Mouse (Mus musculus): Measurements from ENCODE around the gene Ampd3. TPM values are rescaled to one million over a fixed set of nuclear protein-coding genes. Genes with fewer than 3 reads are reported as not detected.

The Ampd3 gene
- polyA plus RNA-seq, 1 experiment from 2014 or later = 1.2 TPM

DNA sequence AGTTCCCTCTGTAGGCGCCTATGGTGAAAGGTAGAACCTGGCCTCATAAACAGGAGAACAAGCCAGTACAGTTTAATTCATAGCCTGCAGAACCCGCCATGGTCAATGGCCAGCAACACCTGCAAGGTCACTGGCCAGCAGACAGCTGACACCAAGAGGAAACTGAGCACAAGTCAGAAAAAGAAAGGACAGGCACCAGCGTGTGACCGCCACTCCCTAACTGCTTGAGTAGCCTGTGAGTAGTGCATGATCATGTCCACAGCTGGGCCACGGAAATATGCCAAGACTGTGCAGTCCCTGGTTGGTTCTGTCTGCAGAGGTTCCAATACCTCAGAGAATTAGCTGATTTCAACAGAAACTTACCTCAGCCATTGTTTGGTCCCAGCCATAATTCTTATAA is 26.0 kb upstream of the Ampd3 start:
- ATAC-seq (ENCODE audit: low FRiP score) = no peak
- Histone ChIP-seq H3K36me3 (replicated peaks) (no peaks in the 10 kb centered on the region), H3K4me1 (peaks cover 16% of the 10 kb centered on the region), H3K27me3 (no peaks in the 10 kb centered on the region), H3K4me3 (replicated peaks) (no peak overlapping the region), H3K4me2 (no peak overlapping the region), H3K27ac (no peak overlapping the region), H3K9me3 (no peaks in the 10 kb centered on the region), H3K9ac (no peak overlapping the region)
- WGBS = 96% methylated on average over 5 of the region's 5 CpGs

- no peak overlapping the region for H3K27ac ChIP-seq
- no peak overlapping the region for H3K4me3 ChIP-seq (replicated peaks)
- peaks cover 2% of the 10 kb centered on the region; the same call in 1 of the 2 replicates for H3K4me1 ChIP-seq
- no peaks in the 10 kb centered on the region for H3K27me3 ChIP-seq
- no peak overlapping the region for H3K9ac ChIP-seq
- whole genome bisulfite sequencing = 75% methylated on average over 5 of the region's 5 CpGs
- no peak overlapping the region for H3K4me2 ChIP-seq
- H3K36me3 ChIP-seq (replicated peaks) = no peaks in the 10 kb centered on the region
- H3K9me3 ChIP-seq = no peaks in the 10 kb centered on the region
- no peak for ATAC-seq (ENCODE audit: low FRiP score)
Observed at GRCm38 (mm10) chr7:110746087-110746562, 21.9 kb upstream of the Ampd3 start.

GRCm38 (mm10) chr7:110746809-110747208 is 21.2 kb upstream of the Ampd3 start:
- H3K27ac ChIP-seq = no peak overlapping the region
- H3K9me3 ChIP-seq = no peaks in the 10 kb centered on the region
- H3K4me3 ChIP-seq (replicated peaks) = no peak overlapping the region
- H3K27me3 ChIP-seq = no peaks in the 10 kb centered on the region
- no peak overlapping the region for H3K4me2 ChIP-seq
- ATAC-seq (ENCODE audit: low FRiP score) = no peak
- H3K9ac ChIP-seq = no peak overlapping the region
- H3K4me1 ChIP-seq = peaks cover 2% of the 10 kb centered on the region; the same call in 1 of the 2 replicates
- WGBS = 64% methylated on average over 2 of the region's 2 CpGs
- H3K36me3 ChIP-seq (replicated peaks) = no peaks in the 10 kb centered on the region

DNA sequence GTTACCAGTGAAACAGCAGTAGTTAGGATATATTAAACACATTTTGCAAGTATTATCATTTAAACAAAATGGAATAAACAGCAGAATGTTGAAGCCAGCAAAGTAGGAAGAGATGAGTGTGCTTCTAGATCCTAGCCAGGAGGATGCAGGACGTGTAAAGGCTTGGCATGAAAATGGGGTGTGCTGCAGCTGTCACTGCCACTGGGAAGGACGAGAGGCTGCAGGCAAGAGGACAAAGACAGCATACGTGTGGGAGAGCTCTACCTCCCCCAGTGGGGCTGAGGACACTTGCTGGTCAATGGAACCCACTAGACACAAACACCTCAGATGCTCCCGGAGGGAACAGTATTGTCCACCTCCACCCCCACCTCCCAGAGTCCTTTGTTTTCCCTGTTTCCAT is 17.2 kb upstream of the Ampd3 start:
- 47% methylated on average over 4 of the region's 4 CpGs for WGBS
- Histone ChIP-seq H3K4me3 (replicated peaks) (no peak overlapping the region), H3K27me3 (no peaks in the 10 kb centered on the region), H3K9me3 (no peaks in the 10 kb centered on the region), H3K36me3 (replicated peaks) (no peaks in the 10 kb centered on the region), H3K27ac (no peak overlapping the region), H3K4me2 (no peak overlapping the region), H3K9ac (no peak overlapping the region), H3K4me1 (peaks cover 2% of the 10 kb centered on the region; the same call in 1 of the 2 replicates)
- no peak for ATAC-seq (ENCODE audit: low FRiP score)

GRCm38 (mm10) chr7:110751634-110752033 is 16.4 kb upstream of the Ampd3 start:
- no peaks in the 10 kb centered on the region for H3K4me1 ChIP-seq

GRCm38 (mm10) chr7:110753310-110753709 is 14.7 kb upstream of the Ampd3 start:
- ATAC-seq (ENCODE audit: low FRiP score) = no peak
- no peak overlapping the region for H3K27ac ChIP-seq
- 90% methylated on average over 1 of the region's 1 CpGs for WGBS

More at GRCm38 (mm10) chr7:110751634-110752033, 16.4 kb upstream of the Ampd3 start:
- Histone ChIP-seq H3K36me3 (replicated peaks) (no peaks in the 10 kb centered on the region), H3K9ac (no peak overlapping the region), H3K4me3 (replicated peaks) (no peak overlapping the region), H3K9me3 (no peaks in the 10 kb centered on the region), H3K27ac (no peak overlapping the region), H3K4me2 (no peak overlapping the region), H3K27me3 (no peaks in the 10 kb centered on the region)
- 80% methylated on average over 1 of the region's 1 CpGs for WGBS
- ATAC-seq (ENCODE audit: low FRiP score) = no peak

DNA sequence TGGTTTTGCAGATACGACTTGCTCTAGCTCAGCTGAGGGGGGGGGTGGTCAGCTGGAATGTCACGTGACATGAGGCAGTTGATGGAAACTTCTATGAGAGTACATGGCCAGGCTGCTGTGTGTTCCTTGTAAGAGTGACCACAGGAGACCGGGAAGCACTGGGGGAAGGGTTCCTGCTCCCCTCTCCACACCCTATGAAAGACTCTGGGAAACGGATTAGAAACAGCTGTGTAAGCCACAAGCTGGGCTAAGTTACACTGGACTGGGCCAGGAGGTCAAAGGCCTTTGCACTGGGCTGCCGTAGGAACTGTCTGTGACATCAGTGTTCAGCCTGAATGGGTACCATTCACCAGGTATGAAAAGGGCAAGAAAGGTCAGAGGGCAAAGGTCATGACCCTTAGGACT is 14.1 kb upstream of the Ampd3 start:
- Histone ChIP-seq H3K4me3 (replicated peaks) (no peak overlapping the region), H3K9me3 (no peaks in the 10 kb centered on the region), H3K4me2 (no peak overlapping the region), H3K36me3 (replicated peaks) (no peaks in the 10 kb centered on the region), H3K27ac (no peak overlapping the region), H3K9ac (no peak overlapping the region), H3K27me3 (no peaks in the 10 kb centered on the region), H3K4me1 (no peaks in the 10 kb centered on the region)
- ATAC-seq (ENCODE audit: low FRiP score) = no peak
- WGBS = 31% methylated on average over 5 of the region's 5 CpGs

More at GRCm38 (mm10) chr7:110753310-110753709, 14.7 kb upstream of the Ampd3 start:
- H3K9ac ChIP-seq = no peak overlapping the region
- no peaks in the 10 kb centered on the region for H3K27me3 ChIP-seq
- no peaks in the 10 kb centered on the region for H3K4me1 ChIP-seq
- no peaks in the 10 kb centered on the region for H3K9me3 ChIP-seq
- no peaks in the 10 kb centered on the region for H3K36me3 ChIP-seq (replicated peaks)
- no peak overlapping the region for H3K4me3 ChIP-seq (replicated peaks)
- H3K4me2 ChIP-seq = no peak overlapping the region

DNA sequence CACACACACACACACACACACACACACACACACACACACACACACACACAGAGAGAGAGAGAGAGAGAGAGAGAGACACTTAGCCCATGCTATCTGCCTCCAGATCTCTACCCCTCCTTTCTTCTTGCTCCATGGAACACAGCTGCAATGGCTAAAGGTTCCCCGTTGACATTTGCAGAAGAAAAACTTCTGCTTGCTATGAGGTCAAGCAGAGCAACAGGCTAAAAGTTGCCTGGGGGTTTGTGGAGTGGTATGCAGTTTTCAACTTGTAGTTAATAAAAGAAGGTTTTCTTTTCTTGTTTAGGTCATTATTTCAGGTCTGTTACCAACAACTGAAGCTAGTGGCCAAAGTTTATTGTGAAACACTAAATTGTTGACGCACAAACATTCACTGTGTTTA is 11.6 kb upstream of the Ampd3 start:
- no peaks in the 10 kb centered on the region for H3K36me3 ChIP-seq (replicated peaks)
- no peak overlapping the region for H3K4me3 ChIP-seq (replicated peaks)
- no peak overlapping the region for H3K4me2 ChIP-seq
- no peak for ATAC-seq (ENCODE audit: low FRiP score)
- WGBS = 64% methylated on average over 2 of the region's 2 CpGs
- H3K27ac ChIP-seq = no peak overlapping the region
- no peaks in the 10 kb centered on the region for H3K4me1 ChIP-seq
- H3K9me3 ChIP-seq = no peaks in the 10 kb centered on the region
- no peaks in the 10 kb centered on the region for H3K27me3 ChIP-seq
- no peak overlapping the region for H3K9ac ChIP-seq

DNA sequence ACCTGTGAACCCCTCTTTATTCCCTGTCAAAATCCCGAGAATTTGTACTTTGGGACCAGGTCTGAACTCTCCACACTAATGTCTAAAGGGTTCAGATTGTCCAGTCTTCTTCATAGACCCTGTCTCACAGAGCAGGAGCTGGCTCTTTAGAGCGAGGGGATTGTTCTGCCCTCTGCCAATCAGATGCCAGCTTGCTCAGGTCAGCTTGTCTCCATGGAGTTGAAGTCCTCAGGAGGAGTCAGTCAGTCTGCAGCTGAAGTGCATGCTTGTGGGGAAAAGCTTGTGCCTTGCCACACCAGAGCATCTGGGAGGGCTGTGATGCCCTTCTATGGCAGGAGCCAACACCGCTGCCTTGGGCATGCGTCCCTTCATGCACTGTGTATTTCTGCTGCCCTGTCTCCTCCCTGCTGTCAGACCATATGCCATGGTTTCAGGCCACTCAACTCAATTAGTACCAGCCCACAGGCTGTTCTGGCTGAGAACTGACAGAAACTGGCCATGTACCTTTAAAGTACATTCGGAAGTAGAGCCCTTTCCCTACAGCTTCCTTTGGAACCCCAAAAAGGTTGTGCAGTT is 5.3 kb upstream of the Ampd3 start:
- no peak overlapping the region for H3K27ac ChIP-seq
- no peaks in the 10 kb centered on the region for H3K9me3 ChIP-seq
- no peaks in the 10 kb centered on the region for H3K4me1 ChIP-seq
- peaks cover 6% of the 10 kb centered on the region for H3K27me3 ChIP-seq
- H3K36me3 ChIP-seq (replicated peaks) = no peaks in the 10 kb centered on the region
- ATAC-seq (ENCODE audit: low FRiP score) = no peak
- no peak overlapping the region for H3K9ac ChIP-seq
- H3K4me3 ChIP-seq (replicated peaks) = no peak overlapping the region
- H3K4me2 ChIP-seq = no peak overlapping the region
- 73% methylated on average over 5 of the region's 5 CpGs for WGBS

DNA sequence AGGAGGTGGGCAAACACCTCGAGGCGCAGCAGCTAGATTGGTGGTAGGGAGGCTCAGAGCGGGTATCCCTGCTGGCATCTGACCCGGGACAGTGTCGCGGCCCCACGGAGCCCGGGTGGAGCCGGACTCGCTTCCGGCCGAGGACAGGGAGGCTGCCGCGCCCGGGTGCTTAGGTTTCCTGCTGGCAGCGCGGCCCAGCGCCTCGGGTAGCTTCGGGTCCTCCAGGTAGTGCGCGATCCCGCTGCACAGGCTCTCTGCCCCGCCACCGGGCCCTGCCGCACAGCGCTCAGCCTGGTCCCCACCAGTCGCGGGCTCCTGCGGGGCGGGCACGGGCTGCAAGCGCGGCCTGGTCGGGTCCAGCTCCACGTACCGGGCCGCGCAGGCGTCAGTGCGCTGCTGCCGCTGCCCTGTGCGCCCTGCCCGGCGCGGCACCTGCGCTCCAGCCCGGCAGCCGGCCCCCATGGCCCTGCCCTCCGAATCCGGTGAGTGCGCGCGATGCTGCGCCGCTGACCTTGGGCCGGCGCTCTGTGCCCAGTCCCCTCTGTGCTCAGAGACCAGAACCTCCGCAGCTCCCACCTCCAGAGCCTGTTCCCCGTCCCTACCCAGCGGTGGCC is 552 bp downstream of the Ampd3 start:
- 2% methylated on average over 56 of the region's 61 CpGs for WGBS
- peaks cover 9% of the 10 kb centered on the region for H3K4me1 ChIP-seq
- peak overlapping the region; percentile 63 for H3K9ac ChIP-seq
- ATAC-seq (ENCODE audit: low FRiP score) = peak; percentile 75; the same call in 1 of the 2 replicates
- no peak overlapping the region for H3K27ac ChIP-seq
- H3K36me3 ChIP-seq (replicated peaks) = no peaks in the 10 kb centered on the region
- H3K27me3 ChIP-seq = peaks cover 38% of the 10 kb centered on the region
- no peaks in the 10 kb centered on the region for H3K9me3 ChIP-seq
- peak overlapping the region; percentile 97 for H3K4me2 ChIP-seq
- H3K4me3 ChIP-seq (replicated peaks) = peak overlapping the region; percentile 57

DNA sequence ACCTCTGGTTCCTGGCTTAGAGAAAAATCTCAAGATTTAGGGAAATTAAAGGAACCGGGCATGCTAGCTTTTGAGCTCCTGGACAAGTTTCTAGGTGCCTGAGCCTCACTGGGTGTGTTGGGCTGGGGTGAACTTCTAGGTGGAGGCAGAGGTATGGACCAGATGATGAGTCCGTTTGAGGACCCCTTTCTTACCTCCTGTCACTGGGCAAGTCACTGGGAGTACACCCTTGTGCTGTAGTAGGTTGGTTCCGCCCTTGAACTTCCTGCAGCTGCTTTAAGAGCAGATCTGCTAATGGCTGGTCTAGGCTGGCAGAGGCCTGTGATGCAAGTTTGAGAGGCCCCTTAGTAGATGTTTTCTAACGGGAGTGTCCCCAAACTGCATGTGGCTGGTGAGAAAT is 1.1 kb downstream of the Ampd3 start:
- peaks cover 9% of the 10 kb centered on the region for H3K4me1 ChIP-seq
- H3K4me2 ChIP-seq = peak overlapping the region; percentile 97
- 40% methylated on average over 4 of the region's 4 CpGs for WGBS
- peak overlapping the region; percentile 57 for H3K4me3 ChIP-seq (replicated peaks)
- H3K27ac ChIP-seq = no peak overlapping the region
- H3K9me3 ChIP-seq = no peaks in the 10 kb centered on the region
- H3K9ac ChIP-seq = peak overlapping the region; percentile 63
- ATAC-seq (ENCODE audit: low FRiP score) = no peak
- H3K36me3 ChIP-seq (replicated peaks) = no peaks in the 10 kb centered on the region
- peaks cover 38% of the 10 kb centered on the region for H3K27me3 ChIP-seq

GRCm38 (mm10) chr7:110770949-110771348 is 2.9 kb downstream of the Ampd3 start:
- WGBS = 94% methylated on average over 4 of the region's 4 CpGs
- H3K9me3 ChIP-seq = no peaks in the 10 kb centered on the region

GRCm38 (mm10) chr7:110772343-110772742 is 4.3 kb downstream of the Ampd3 start:
- 78% methylated on average over 3 of the region's 3 CpGs for WGBS
- H3K36me3 ChIP-seq (replicated peaks) = no peaks in the 10 kb centered on the region
- no peaks in the 10 kb centered on the region for H3K9me3 ChIP-seq
- H3K9ac ChIP-seq = no peak overlapping the region
- ATAC-seq (ENCODE audit: low FRiP score) = no peak
- H3K4me3 ChIP-seq (replicated peaks) = no peak overlapping the region
- H3K27me3 ChIP-seq = peaks cover 35% of the 10 kb centered on the region
- H3K27ac ChIP-seq = 0 out of 2 replicates have a peak overlapping the region, but pooled peaks have one; percentile 13
- peaks cover 9% of the 10 kb centered on the region for H3K4me1 ChIP-seq
- no peak overlapping the region for H3K4me2 ChIP-seq

More at GRCm38 (mm10) chr7:110770949-110771348, 2.9 kb downstream of the Ampd3 start:
- Histone ChIP-seq H3K4me3 (replicated peaks) (no peak overlapping the region), H3K27me3 (peaks cover 38% of the 10 kb centered on the region), H3K9ac (no peak overlapping the region), H3K4me2 (no peak overlapping the region), H3K36me3 (replicated peaks) (no peaks in the 10 kb centered on the region), H3K4me1 (peaks cover 9% of the 10 kb centered on the region), H3K27ac (no peak overlapping the region)
- no peak for ATAC-seq (ENCODE audit: low FRiP score)
